Comparison of ENCODE assay signal across 10 mouse cellular contexts in genomic region chr11:24296893-24297624, GRCm38 (mm10).
DNase-seq lines count a peak whose midpoint lies in the region; ATAC-seq lines count a peak whose summit lies in the region.
"Had no signal": no experiment of that assay in that cellular context is flagged by ENCODE, and none has a peak within 500 bp of the region (broad histone marks: within the 10 kb centered on the region; RNA-seq: fewer than 3 reads in every experiment).

No protein-coding gene starts in this region.

- no peak overlapping the region for H3K9ac ChIP-seq in hindbrain, embryonic 12.5 days
- no peak overlapping the region for H3K9ac ChIP-seq in hindbrain, embryonic 13.5 days
- H3K9ac ChIP-seq in heart, embryonic 16.5 days (ENCODE audit: low read length), result no peak overlapping the region
- H3K9ac ChIP-seq: midbrain, embryonic 12.5 days had no signal

- no peaks in the 10 kb centered on the region for H3K36me3 ChIP-seq in hindbrain, embryonic 12.5 days
- no peaks in the 10 kb centered on the region for H3K36me3 ChIP-seq in hindbrain, embryonic 13.5 days
- no peaks in the 10 kb centered on the region for H3K36me3 ChIP-seq in heart, embryonic 16.5 days (ENCODE audit: control insufficient read depth, insufficient read depth)
- H3K36me3 ChIP-seq: midbrain, embryonic 12.5 days had no signal

- H3K27ac ChIP-seq in hindbrain, embryonic 12.5 days, result no peak overlapping the region
- no peak overlapping the region for H3K27ac ChIP-seq in hindbrain, embryonic 13.5 days
- no peak overlapping the region for H3K27ac ChIP-seq in heart, embryonic 16.5 days (ENCODE audit: low read length)
- H3K27ac ChIP-seq: midbrain, embryonic 12.5 days had no signal

- DNase-seq in embryo, embryonic 11 days, result peak; percentile 59
- DNase-seq in lung, postnatal 4 days, result peak; percentile 17 to 32
- DNase-seq in right cerebral cortex, adult 18-20 months, result no peak
- no peak for DNase-seq in thymus, postnatal 14 days
- DNase-seq in frontal cortex, postnatal 36 days (ENCODE audit: low spot score in 2 of 2), result no peak
- DNase-seq: thymus, postnatal 25 days had no signal

- no peaks in the 10 kb centered on the region for H3K9me3 ChIP-seq in hindbrain, embryonic 12.5 days (replicated peaks)
- H3K9me3 ChIP-seq in hindbrain, embryonic 13.5 days, result no peaks in the 10 kb centered on the region
- H3K9me3 ChIP-seq in heart, embryonic 16.5 days (replicated peaks; ENCODE audit: control insufficient read depth, low read length), result no peaks in the 10 kb centered on the region
- H3K9me3 ChIP-seq: midbrain, embryonic 12.5 days had no signal

- no peaks in the 10 kb centered on the region for H3K27me3 ChIP-seq in hindbrain, embryonic 12.5 days
- H3K27me3 ChIP-seq in hindbrain, embryonic 13.5 days, result no peaks in the 10 kb centered on the region
- no peaks in the 10 kb centered on the region for H3K27me3 ChIP-seq in heart, embryonic 16.5 days (ENCODE audit: control insufficient read depth, insufficient read depth, low read length)

- ATAC-seq in hindbrain, embryonic 12.5 days (ENCODE audit: low FRiP score), result 0 out of 2 replicates have a peak, but pooled peaks have one; percentile 21
- no peak for ATAC-seq in hindbrain, embryonic 13.5 days (ENCODE audit: low FRiP score)
- peak; percentile 81 for ATAC-seq in heart, embryonic 16.5 days (replicated peaks; ENCODE audit: extremely low read depth, insufficient read depth, low FRiP score)

- 33% methylated on average over 12 of the region's 12 CpGs for WGBS in hindbrain, embryonic 12.5 days
- 34% methylated on average over 12 of the region's 12 CpGs for WGBS in hindbrain, embryonic 13.5 days
- 29% methylated on average over 12 of the region's 12 CpGs for WGBS in heart, embryonic 16.5 days

- H3K4me3 ChIP-seq in hindbrain, embryonic 12.5 days, result no peak overlapping the region
- H3K4me3 ChIP-seq in hindbrain, embryonic 13.5 days, result no peak overlapping the region
- no peak overlapping the region for H3K4me3 ChIP-seq in heart, embryonic 16.5 days (ENCODE audit: low read length)
- H3K4me3 ChIP-seq: midbrain, embryonic 12.5 days had no signal

- H3K4me2 ChIP-seq in hindbrain, embryonic 12.5 days (replicated peaks), result no peak overlapping the region
- H3K4me2 ChIP-seq in hindbrain, embryonic 13.5 days, result no peak overlapping the region
- peak overlapping the region; percentile 36; the same call in 1 of the 2 replicates for H3K4me2 ChIP-seq in heart, embryonic 16.5 days (ENCODE audit: low read depth, low read length)
- H3K4me2 ChIP-seq: midbrain, embryonic 12.5 days had no signal

- H3K4me1 ChIP-seq in hindbrain, embryonic 12.5 days, result peaks cover 20% of the 10 kb centered on the region
- peaks cover 21% of the 10 kb centered on the region for H3K4me1 ChIP-seq in hindbrain, embryonic 13.5 days (replicated peaks)
- peaks cover 7% of the 10 kb centered on the region for H3K4me1 ChIP-seq in heart, embryonic 16.5 days (ENCODE audit: control insufficient read depth, insufficient read depth, low read length)

Comparison
In these comparisons a context has a peak if more than half of its experiments do, and no peak if none do; other contexts are left out.
1. DNase-seq: peak in embryo, embryonic 11 days (single experiment) and lung, postnatal 4 days (2 of 2); none in right cerebral cortex, adult 18-20 months (single experiment), thymus, postnatal 14 days (single experiment) and frontal cortex, postnatal 36 days (0 of 2).